Mouse (Mus musculus) lung, postnatal 14 days (tissue): ENCODE results near the gene Ccdc183.

ENCODE experiments used
- DNase-seq: peaks from one replicate; pipeline ENCODE4 v3.0.0; 2021

Gene Ccdc183

GRCm38 (mm10) chr2:25576965-25577891 is 40.2 kb downstream of the Ccdc183 start:
- DNase-seq, result no peak

- no peak for DNase-seq
Observed at GRCm38 (mm10) chr2:25576028-25576850, 41.2 kb downstream of the Ccdc183 start.

GRCm38 (mm10) chr2:25575432-25576027 is 41.9 kb downstream of the Ccdc183 start:
- peak; percentile 48 for DNase-seq

DNA sequence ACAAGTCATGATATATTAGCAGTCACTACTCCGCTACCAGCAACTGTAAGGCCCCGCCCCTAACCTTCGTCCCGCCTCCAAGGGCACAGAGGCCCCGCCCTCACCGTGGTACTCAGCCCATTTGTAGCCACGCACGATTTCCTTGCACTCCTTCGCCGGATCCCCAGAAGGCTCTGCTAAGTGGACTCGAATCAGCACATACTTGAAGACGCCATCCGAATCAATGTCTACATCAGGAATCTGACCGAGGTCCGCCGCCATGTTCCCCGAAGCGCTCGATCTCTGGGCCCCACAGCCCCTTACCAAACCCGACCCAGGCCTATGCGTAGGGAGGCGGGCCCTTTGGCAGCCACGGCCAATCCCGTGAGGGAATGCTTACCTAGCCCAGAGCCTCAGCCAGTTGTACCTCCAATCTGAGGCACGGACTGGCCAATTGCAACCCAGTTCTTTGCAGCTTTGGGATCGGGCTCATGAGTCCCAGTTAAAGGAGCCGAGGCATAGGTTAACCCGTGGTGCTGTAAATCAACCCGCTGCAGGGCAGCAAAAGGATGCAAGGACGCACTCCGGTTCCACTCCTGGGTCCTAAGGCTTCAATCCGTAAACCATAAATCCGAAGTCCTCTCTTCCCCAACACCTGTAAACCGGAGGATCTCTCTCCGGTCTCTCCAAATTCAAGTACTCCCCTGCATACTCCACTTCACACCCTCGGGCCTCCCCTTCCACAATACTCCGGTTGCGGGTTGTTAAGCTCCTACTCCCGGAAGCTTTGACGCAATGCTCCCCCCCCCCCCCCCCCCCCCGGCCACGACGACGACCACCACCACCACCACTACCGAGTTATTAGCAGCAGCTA is 42.7 kb downstream of the Ccdc183 start, which contains the start of the genes Mamdc4 and Phpt1:
Gene Mamdc4 (minus strand): TSS at position 267 of the 853 bp plus-strand sequence.
Gene Phpt1 (minus strand): TSS at position 646 of the 853 bp plus-strand sequence.
- peak; percentile 96 for DNase-seq

DNA sequence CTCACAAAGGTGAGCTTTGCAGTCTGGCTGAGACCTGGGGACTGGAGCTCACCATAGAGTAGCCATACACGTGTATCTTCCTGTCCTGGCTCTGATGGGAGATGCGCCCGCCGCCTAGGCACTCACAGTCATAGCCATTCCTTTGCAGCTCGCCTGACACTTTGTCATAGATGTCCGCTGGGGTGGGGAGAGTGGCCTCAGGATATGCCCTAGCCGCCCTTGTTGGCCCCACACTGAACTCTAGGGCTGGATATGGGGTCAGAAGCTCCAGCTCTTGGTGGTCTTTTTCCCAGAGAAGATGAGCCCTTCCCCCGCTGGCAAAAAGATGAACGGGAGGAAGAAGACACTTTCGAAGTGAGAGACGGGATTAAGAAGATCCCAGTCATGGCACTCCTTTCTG is 43.3 kb downstream of the Ccdc183 start:
- DNase-seq, result no peak

- no peak for DNase-seq
Observed at GRCm38 (mm10) chr2:25573068-25573467, 44.4 kb downstream of the Ccdc183 start.

GRCm38 (mm10) chr2:25571221-25571620 is 46.3 kb downstream of the Ccdc183 start:
- no peak for DNase-seq

GRCm38 (mm10) chr2:25569323-25569722 is 48.2 kb downstream of the Ccdc183 start:
- DNase-seq, result no peak

DNA sequence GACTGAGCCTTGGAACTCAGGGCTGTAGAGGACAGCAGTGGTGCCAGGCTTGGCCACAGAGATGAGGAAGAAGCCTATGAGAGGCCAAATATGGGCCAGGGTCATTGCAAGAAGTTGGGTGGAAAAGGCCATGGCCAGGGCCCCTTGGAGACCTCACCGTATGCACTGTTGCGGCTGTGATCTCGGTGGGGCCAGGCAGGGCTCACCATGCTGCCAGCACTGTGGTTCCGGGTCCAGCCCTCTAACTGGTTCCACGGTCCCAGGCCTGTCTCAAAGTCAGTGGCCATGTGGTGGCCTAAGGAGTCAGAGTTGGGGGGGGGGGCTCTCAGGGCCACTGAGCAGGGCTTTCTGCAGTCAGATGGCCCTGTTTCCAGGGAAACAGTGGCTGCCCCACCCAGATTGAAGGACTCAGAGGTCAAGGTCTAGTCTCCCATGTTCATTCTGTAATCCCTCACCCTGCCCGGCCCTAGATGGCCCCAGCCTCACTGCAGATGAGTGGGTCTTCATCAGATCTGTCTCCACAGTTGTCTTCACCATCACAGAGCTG is 48.9 kb downstream of the Ccdc183 start:
- DNase-seq, result no peak

GRCm38 (mm10) chr2:25566558-25566957 is 50.9 kb downstream of the Ccdc183 start:
- DNase-seq, result no peak

GRCm38 (mm10) chr2:25565741-25566140 is 51.7 kb downstream of the Ccdc183 start:
- no peak for DNase-seq

DNA sequence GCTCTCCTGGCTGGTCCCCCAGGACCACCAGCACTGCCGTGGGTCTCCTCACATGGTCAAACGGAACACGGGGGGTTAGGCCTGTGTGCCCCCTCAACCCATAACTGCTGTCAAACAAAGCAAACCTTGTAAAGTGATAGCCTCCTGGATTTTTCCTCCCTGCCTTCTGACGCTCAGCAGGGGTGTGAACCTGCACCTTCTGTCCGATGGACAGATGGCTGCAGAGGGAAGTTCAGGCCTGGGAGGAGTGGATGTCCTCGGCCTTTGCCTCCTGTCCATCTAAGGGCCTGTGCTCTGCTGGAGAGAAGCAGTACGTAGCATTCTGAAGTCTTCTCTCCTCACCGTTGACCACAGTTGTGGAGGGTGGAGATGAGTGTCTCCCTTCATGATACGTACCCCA is 55.5 kb downstream of the Ccdc183 start:
- no peak for DNase-seq

DNA sequence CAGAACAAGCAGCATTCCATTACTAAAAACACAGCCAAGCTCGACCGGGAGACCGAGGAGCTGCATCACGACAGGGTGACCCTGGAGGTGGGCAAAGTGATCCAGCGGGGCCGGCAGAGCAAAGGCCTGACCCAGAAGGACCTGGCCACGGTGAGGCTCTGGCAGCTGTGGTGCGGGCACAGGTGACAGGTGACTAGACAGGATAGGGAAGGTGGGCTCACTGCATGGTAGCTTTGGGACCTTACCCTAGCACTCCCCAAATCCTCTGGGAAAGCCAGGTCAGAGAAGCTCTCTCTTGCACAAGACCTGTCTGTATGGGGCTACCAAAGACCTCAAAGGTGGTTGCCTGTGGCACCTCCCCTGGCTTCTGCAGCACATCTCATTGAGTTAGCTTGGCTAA is 56.9 kb downstream of the Ccdc183 start:
- no peak for DNase-seq

DNA sequence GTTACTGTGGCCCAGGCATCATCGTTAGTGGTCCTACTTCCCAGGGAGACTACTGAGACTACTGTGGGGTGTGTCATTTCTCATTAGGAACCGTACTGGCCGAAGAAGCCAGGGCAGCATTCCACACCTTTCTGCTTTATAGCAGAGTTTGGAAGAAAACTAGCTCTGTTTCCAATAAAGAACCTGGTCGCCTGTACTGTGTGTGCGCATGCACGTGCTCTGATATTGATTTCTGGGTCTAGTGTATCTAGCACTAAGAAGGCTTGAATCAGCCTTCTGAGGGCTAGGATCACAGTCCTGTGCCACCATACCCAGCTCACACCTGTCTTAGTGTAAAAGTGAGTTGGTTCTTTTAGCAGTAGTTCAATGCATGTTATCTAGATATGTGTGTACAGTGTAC is 58.7 kb downstream of the Ccdc183 start:
- no peak for DNase-seq
